8 mouse cellular contexts compared by ENCODE assay signal in the genomic region with DNA sequence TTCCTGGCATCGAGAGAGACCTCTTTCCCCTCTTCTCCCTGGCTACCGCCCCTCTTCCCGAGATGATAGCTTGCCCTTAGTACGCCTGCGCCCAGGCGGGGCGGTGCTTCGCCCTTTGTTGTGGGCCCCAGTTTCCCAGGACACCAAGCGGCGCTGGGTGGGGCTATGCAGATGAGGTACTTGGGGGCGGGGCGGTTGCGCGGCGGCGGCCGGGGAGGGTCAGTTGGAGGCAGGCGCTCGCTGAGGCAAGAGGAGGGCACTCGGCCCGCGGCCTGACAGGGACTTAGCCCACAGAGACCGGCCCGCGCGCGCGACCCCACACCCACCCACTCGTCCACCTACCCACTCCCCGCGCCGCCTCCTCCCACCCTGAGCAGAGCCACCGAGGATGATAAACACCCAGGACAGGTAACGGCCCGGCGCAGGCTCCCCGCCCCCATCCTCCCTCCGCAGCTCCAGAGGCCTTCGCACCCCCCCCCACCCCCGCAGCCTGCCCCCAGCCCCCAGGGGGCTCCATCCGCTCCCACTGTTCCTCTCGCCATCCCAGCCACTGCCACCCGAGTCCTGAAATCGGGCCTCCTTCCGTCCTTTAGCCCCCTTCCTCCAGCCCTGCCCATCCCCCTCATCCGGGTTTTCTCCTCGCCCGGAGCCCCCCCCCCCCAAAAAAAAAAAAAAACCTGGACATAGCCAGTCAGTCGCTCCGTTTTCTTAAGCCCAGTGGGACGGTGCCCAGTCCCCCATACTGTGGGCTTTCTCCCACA. TPM values are rescaled to one million over a fixed set of nuclear protein-coding genes. Genes with fewer than 3 reads are reported as not detected.
DNase-seq lines count a peak whose midpoint lies in the region; ATAC-seq lines count a peak whose summit lies in the region.

No protein-coding gene starts in this region.

- peak; percentile 96 for ATAC-seq in common myeloid progenitor, adult 5-6 weeks (replicated peaks; ENCODE audit: low read depth, poor library complexity, severe bottlenecking)
- ATAC-seq in megakaryocyte progenitor cell, adult 5-6 weeks (replicated peaks; ENCODE audit: poor library complexity), result peak; percentile 97

- DNase-seq in ZHBTc4 (ENCODE audit: low read depth, low spot score), result peak; percentile 98
- peak; percentile 95 to 96 for DNase-seq in gastrocnemius, adult 8-10 months (ENCODE audit: low spot score in 2 of 2)
- DNase-seq in induced T-regulatory cell, adult 2 months (ENCODE audit: low read depth), result peak; percentile 96
- DNase-seq in left cerebral cortex, adult 9 months (ENCODE audit: low spot score in 2 of 2), result peak; percentile 83 to 96
- peak; percentile 97 for DNase-seq in right cerebral cortex, postnatal 14 days
- DNase-seq in urinary bladder, postnatal 36 days (ENCODE audit: low spot score in 2 of 2), result peak; percentile 96 to 97

RNA-seq across cellular contexts. Expression of gene Oaz2, which starts 8.7 kb away (rescaled TPM):
- total RNA-seq in common myeloid progenitor, adult 5-6 weeks (2017), result 40.1 and 45.3 TPM in 2 replicates
- total RNA-seq in gastrocnemius, adult 8-10 months (2022), result 100 to 1,000 TPM; 192 to 246 (median 237) TPM
- 8.3 and 15.7 TPM in 2 replicates for total RNA-seq in megakaryocyte progenitor cell, adult 5-6 weeks (2015)
- 34.4 and 37.3 TPM in 2 replicates for total RNA-seq in megakaryocyte progenitor cell, adult 5-6 weeks (2017)

RNA-seq across cellular contexts. Expression of gene Rbpms2, which starts 47.1 kb away (rescaled TPM):
- 2.0 and 3.1 TPM in 2 replicates for total RNA-seq in common myeloid progenitor, adult 5-6 weeks (2017)
- 1 to 10 TPM in 3 of 4 experiments, under 1 TPM in 1; 0.97 to 2.0 (median 1.6) TPM for total RNA-seq in gastrocnemius, adult 8-10 months (2022)
- total RNA-seq in megakaryocyte progenitor cell, adult 5-6 weeks (2015), result 0.15 and 0.20 TPM in 2 replicates
- total RNA-seq in megakaryocyte progenitor cell, adult 5-6 weeks (2017), result 0.41 TPM in 1 of 2 replicates, not detected in the other

Comparison
In these comparisons a context has a peak if more than half of its experiments do, and no peak if none do; other contexts are left out.
1. Peak in every context shown above with its lines: DNase-seq and ATAC-seq.